Mouse (Mus musculus): Measurements from ENCODE around the gene Gm28827. TPM values are rescaled to one million over a fixed set of nuclear protein-coding genes. Genes with fewer than 3 reads are reported as not detected.
"Not testable (repeated sequence)": the region's sequence is repeated elsewhere in the genome, so short reads cannot be mapped to it uniquely, and the experiment has no call there.

Gene Gm28827
- not detected for total RNA-seq (2021)

DNA sequence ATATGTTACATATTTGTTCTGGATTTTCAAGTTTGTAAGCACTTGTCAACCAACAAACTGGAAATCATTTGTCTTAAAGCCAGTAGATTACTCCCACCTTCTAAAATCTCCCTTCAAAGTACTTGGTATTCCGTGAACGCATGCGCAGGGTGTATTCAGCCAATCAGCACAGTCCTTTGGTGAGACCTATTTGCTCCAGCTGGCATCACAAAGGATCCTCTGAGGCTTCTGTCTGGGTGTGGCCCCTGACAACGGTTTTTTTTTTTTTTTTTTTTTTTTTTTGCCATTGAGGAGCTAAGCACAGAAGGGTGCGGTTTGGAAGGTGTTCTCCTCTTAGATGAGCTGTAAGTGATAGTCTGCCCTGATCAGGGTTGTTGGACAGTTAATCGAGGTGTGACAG, at the start of gene Gm28827:
Gene Gm28827, plus strand, starts transcription at position 301 of the 400 bp plus-strand sequence.
- not testable (repeated sequence) for DNase-seq
